Mouse (Mus musculus) ES-E14 (cell line): ENCODE data around the gene Akap1.

ENCODE experiments used
- CHD2 ChIP-seq: IDR thresholded peaks from 2 replicates; pipeline ENCODE4 v1.6.1; 2014; ENCODE audit warnings: mild to moderate bottlenecking, low read depth, low read length, inconsistent platforms
- HCFC1 ChIP-seq: IDR thresholded peaks from 2 replicates; pipeline ENCODE4 v1.6.1; 2012; ENCODE audit warnings: low read length, inconsistent platforms, borderline replicate concordance; ENCODE audit not compliant: insufficient read depth
- MAFK ChIP-seq: IDR thresholded peaks from 2 replicates; pipeline ENCODE4 v1.6.1; 2014; ENCODE audit warnings: mild to moderate bottlenecking, low read depth, low read length, inconsistent platforms; ENCODE audit not compliant: insufficient read depth
- ZC3H11A ChIP-seq: IDR thresholded peaks from 2 replicates; pipeline ENCODE4 v1.6.1; 2012; ENCODE audit warnings: low read depth, mild to moderate bottlenecking, inconsistent platforms, low read length, borderline replicate concordance

GRCm38 (mm10) chr11:88820253-88820652 is 44.1 kb downstream of the Akap1 start:
- TF ChIP-seq MAFK (no peak), CHD2 (no peak), ZC3H11A (no peak), HCFC1 (no peak)
